Mouse (Mus musculus) lung, postnatal 0 days (tissue): ENCODE results near the gene Ifngr2. TPM values are rescaled to one million over a fixed set of nuclear protein-coding genes. Genes with fewer than 3 reads are reported as not detected.

ENCODE experiments used
- ATAC-seq: fragments of 200-750 bp; cut with Nextera tagmentation; 2 replicates; pipeline ENCODE4 v1.8.0; 2017; ENCODE audit warnings: moderate library complexity
- DNase-seq: peaks from one replicate; pipeline ENCODE4 v3.0.0-alpha.2; 2016; ENCODE audit warnings: low spot score
- H3K27ac ChIP-seq: fragments of 300-500 bp; sonication (generic); 2 replicates; pipeline ENCODE4 v1.5.1; 2014; ENCODE audit warnings: antibody characterized with exemption, mild to moderate bottlenecking, low read length, mixed read lengths
- H3K27me3 ChIP-seq: fragments of 300-500 bp; sonication (generic); replicated peaks from 2 replicates; pipeline ENCODE4 v1.6.1; 2014; ENCODE audit warnings: low read length, mixed read lengths; ENCODE audit not compliant: insufficient read depth
- H3K36me3 ChIP-seq: fragments of 300-500 bp; sonication (generic); 2 replicates; pipeline ENCODE4 v1.6.1; 2014; ENCODE audit warnings: low read length, mixed read lengths; ENCODE audit not compliant: insufficient read depth
- H3K4me1 ChIP-seq: fragments of 300-500 bp; sonication (generic); 2 replicates; pipeline ENCODE4 v1.6.1; 2014; ENCODE audit warnings: antibody characterized with exemption, low read depth, low read length, mixed read lengths; ENCODE audit not compliant: insufficient read depth
- H3K4me2 ChIP-seq: fragments of 300-500 bp; sonication (generic); replicated peaks from 2 replicates; pipeline ENCODE4 v1.6.1; 2014; ENCODE audit warnings: low read depth, mild to moderate bottlenecking, low read length, moderate library complexity, mixed read lengths
- H3K4me3 ChIP-seq: fragments of 300-500 bp; sonication (generic); 2 replicates; pipeline ENCODE4 v1.5.1; 2014; ENCODE audit warnings: low read depth, low read length
- H3K9ac ChIP-seq: fragments of 300-500 bp; sonication (generic); replicated peaks from 2 replicates; pipeline ENCODE4 v1.6.1; 2014; ENCODE audit warnings: low read depth, mild to moderate bottlenecking
- H3K9me3 ChIP-seq: fragments of 300-500 bp; sonication (generic); 2 replicates; pipeline ENCODE4 v1.6.1; 2016; ENCODE audit warnings: low read length, mixed read lengths
- CTCF ChIP-seq: IDR thresholded peaks from 2 replicates; pipeline ENCODE4 v1.5.1; 2016; ENCODE audit warnings: antibody characterized with exemption, mild to moderate bottlenecking
- EP300 ChIP-seq: IDR thresholded peaks from 2 replicates; pipeline ENCODE4 v1.6.1; 2016; ENCODE audit warnings: antibody characterized with exemption, mild to moderate bottlenecking, control low read depth
- WGBS: fragments of 180-500 bp; shearing (Covaris S2); extraction: QIAGEN DNeasy Blood & Tissue Kit; methylation state at CpG from one replicate; pipeline ENCODE4 v1.1.7; 2014; 5-methylcytosine and 5-hydroxymethylcytosine counted together
- polyA plus RNA-seq: library from polyadenylated mRNA; unstranded; fragments of >200 nt; fragmentation: Nextera tagmentation; extraction: Ambion mirVana; gene quantifications from 2 replicates; pipeline ENCODE4 v1.2.1, GENCODE M21; 2015

Ifngr2 gene
- polyA plus RNA-seq, 1 experiment from 2014 or later, result 64.4 TPM

- Histone ChIP-seq H3K4me3 (no peak overlapping the region), H3K9me3 (no peaks in the 10 kb centered on the region), H3K27ac (no peak overlapping the region), H3K9ac (no peak overlapping the region), H3K4me2 (no peak overlapping the region), H3K4me1 (no peaks in the 10 kb centered on the region), H3K27me3 (no peaks in the 10 kb centered on the region), H3K36me3 (peaks cover 16% of the 10 kb centered on the region)
- 80% methylated on average over 4 of the region's 4 CpGs for WGBS
- DNase-seq, result no peak
- TF ChIP-seq EP300, result no peak
- TF ChIP-seq CTCF, result no peak
- no peak for ATAC-seq
Observed at GRCm38 (mm10) chr16:91564580-91565291, 17.9 kb downstream of the Ifngr2 start.

- Histone ChIP-seq H3K4me1 (no peaks in the 10 kb centered on the region), H3K9me3 (no peaks in the 10 kb centered on the region), H3K4me3 (no peak overlapping the region), H3K36me3 (peaks cover 16% of the 10 kb centered on the region), H3K27ac (no peak overlapping the region), H3K4me2 (no peak overlapping the region), H3K9ac (no peak overlapping the region), H3K27me3 (no peaks in the 10 kb centered on the region)
- 52% methylated on average over 9 of the region's 9 CpGs for WGBS
- no peak for DNase-seq
- no peak for ATAC-seq
- TF ChIP-seq CTCF, result no peak
Observed at GRCm38 (mm10) chr16:91565292-91565951, 18.6 kb downstream of the Ifngr2 start.

- no peak for ATAC-seq
- H3K27me3 ChIP-seq, result no peaks in the 10 kb centered on the region
- no peak for DNase-seq
- no peak overlapping the region for H3K4me2 ChIP-seq
- peaks cover 16% of the 10 kb centered on the region for H3K36me3 ChIP-seq
- H3K9me3 ChIP-seq, result no peaks in the 10 kb centered on the region
- TF ChIP-seq EP300 (no peak), CTCF (no peak)
- no peak overlapping the region for H3K4me3 ChIP-seq
- H3K27ac ChIP-seq, result no peak overlapping the region
- H3K4me1 ChIP-seq, result no peaks in the 10 kb centered on the region
- 80% methylated on average over 7 of the region's 7 CpGs for WGBS
- no peak overlapping the region for H3K9ac ChIP-seq
Observed at GRCm38 (mm10) chr16:91566002-91566401, 19.1 kb downstream of the Ifngr2 start.

- WGBS, result 78% methylated on average over 10 of the region's 10 CpGs
- peak; percentile 27 for DNase-seq
- TF ChIP-seq EP300 (no peak), CTCF (no peak)
Observed at GRCm38 (mm10) chr16:91568960-91569359, 22.1 kb downstream of the Ifngr2 start.

GRCm38 (mm10) chr16:91571105-91571504, 24.2 kb downstream of the Ifngr2 start:
- H3K27ac ChIP-seq, result no peak overlapping the region
- ATAC-seq, result no peak
- no peaks in the 10 kb centered on the region for H3K27me3 ChIP-seq
- no peak for TF ChIP-seq EP300
- H3K9ac ChIP-seq, result no peak overlapping the region
- H3K9me3 ChIP-seq, result no peaks in the 10 kb centered on the region
- 37% methylated on average over 3 of the region's 3 CpGs for WGBS
- no peak overlapping the region for H3K4me2 ChIP-seq
- H3K36me3 ChIP-seq, result peaks cover 6% of the 10 kb centered on the region; the same call in 1 of the 2 replicates
- no peak overlapping the region for H3K4me3 ChIP-seq
- DNase-seq, result no peak
- no peaks in the 10 kb centered on the region for H3K4me1 ChIP-seq

More at GRCm38 (mm10) chr16:91568960-91569359, 22.1 kb downstream of the Ifngr2 start:
- Histone ChIP-seq H3K36me3 (no peaks in the 10 kb centered on the region), H3K9me3 (no peaks in the 10 kb centered on the region), H3K27ac (no peak overlapping the region), H3K9ac (no peak overlapping the region), H3K4me3 (no peak overlapping the region), H3K4me2 (no peak overlapping the region), H3K4me1 (no peaks in the 10 kb centered on the region), H3K27me3 (no peaks in the 10 kb centered on the region)
- peak; percentile 62 for ATAC-seq

- H3K27ac ChIP-seq, result no peak overlapping the region
- 72% methylated on average over 13 of the region's 13 CpGs for WGBS
- no peaks in the 10 kb centered on the region for H3K9me3 ChIP-seq
- H3K36me3 ChIP-seq, result peaks cover 16% of the 10 kb centered on the region; the same call in 1 of the 2 replicates
- ATAC-seq (no peak), DNase-seq (no peak)
- H3K4me2 ChIP-seq, result no peak overlapping the region
- TF ChIP-seq EP300 (no peak), CTCF (no peak)
- no peak overlapping the region for H3K9ac ChIP-seq
- no peaks in the 10 kb centered on the region for H3K4me1 ChIP-seq
- no peaks in the 10 kb centered on the region for H3K27me3 ChIP-seq
- H3K4me3 ChIP-seq, result no peak overlapping the region
Observed at GRCm38 (mm10) chr16:91575151-91575550, 28.3 kb downstream of the Ifngr2 start.
